Mouse (Mus musculus) hindbrain, embryonic 13.5 days (tissue): Measurements from ENCODE around the gene Pm20d2. TPM values are rescaled to one million over a fixed set of nuclear protein-coding genes. Genes with fewer than 3 reads are reported as not detected.

Source experiments
- ATAC-seq: fragments of 200-750 bp; cut with Nextera tagmentation; 2 replicates; pipeline ENCODE4 v1.8.0; 2017; ENCODE audit warnings: moderate TSS enrichment; ENCODE audit not compliant: low FRiP score
- H3K27ac ChIP-seq: fragments of 300-500 bp; sonication (generic); 2 replicates; pipeline ENCODE4 v1.5.1; 2015; ENCODE audit warnings: inconsistent platforms, mild to moderate bottlenecking, moderate library complexity
- H3K27me3 ChIP-seq: fragments of 300-500 bp; sonication (generic); 2 replicates; pipeline ENCODE4 v1.6.1; 2015; ENCODE audit warnings: mild to moderate bottlenecking, inconsistent platforms
- H3K36me3 ChIP-seq: fragments of 300-500 bp; sonication (generic); 2 replicates; pipeline ENCODE4 v1.6.1; 2015; ENCODE audit warnings: mild to moderate bottlenecking, inconsistent platforms
- H3K4me1 ChIP-seq: fragments of 300-500 bp; sonication (generic); replicated peaks from 2 replicates; pipeline ENCODE4 v1.6.1; 2015; ENCODE audit warnings: inconsistent platforms
- H3K4me2 ChIP-seq: fragments of 300-500 bp; sonication (generic); 2 replicates; pipeline ENCODE4 v1.6.1; 2015; ENCODE audit warnings: inconsistent platforms, mild to moderate bottlenecking, moderate library complexity
- H3K4me3 ChIP-seq: fragments of 300-500 bp; sonication (generic); 2 replicates; pipeline ENCODE4 v1.5.1; 2015; ENCODE audit warnings: mild to moderate bottlenecking, inconsistent platforms
- H3K9ac ChIP-seq: fragments of 300-500 bp; sonication (generic); 2 replicates; pipeline ENCODE4 v1.6.1; 2015; ENCODE audit warnings: mild to moderate bottlenecking, inconsistent platforms
- H3K9me3 ChIP-seq: fragments of 300-500 bp; sonication (generic); 2 replicates; pipeline ENCODE4 v1.6.1; 2016; ENCODE audit warnings: inconsistent platforms
- WGBS: fragments of 180-500 bp; shearing (Covaris S2); methylation state at CpG from one replicate; pipeline ENCODE4 v1.1.7; 2015; 5-methylcytosine and 5-hydroxymethylcytosine counted together
- polyA plus RNA-seq: library from polyadenylated mRNA; unstranded; fragments of >200 nt; fragmentation: Nextera tagmentation; extraction: Ambion mirVana; gene quantifications from 2 replicates; pipeline ENCODE4 v1.2.1, GENCODE M21; 2015

Pm20d2 gene
- 1.3 and 2.4 TPM in 2 replicates for polyA plus RNA-seq

DNA sequence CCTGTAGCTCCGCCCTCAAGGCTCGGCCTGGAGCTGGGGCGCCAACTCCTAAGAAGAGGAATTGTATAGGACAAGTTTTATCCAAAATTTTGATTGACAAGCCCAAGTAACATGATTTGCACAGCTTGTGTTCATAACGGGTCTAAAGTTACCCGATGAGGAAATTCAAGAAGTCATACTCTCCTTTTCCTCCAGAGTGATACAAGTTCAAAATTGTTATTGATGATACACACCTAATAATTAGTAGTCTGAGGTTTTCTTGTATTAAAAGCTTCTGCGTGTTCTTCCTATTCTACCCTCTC lies at the start of gene Pm20d2:
Gene Pm20d2, minus strand, starts transcription at position 3 of the 302 bp plus-strand sequence.
- Histone ChIP-seq H3K27me3 (0 out of 2 replicates have a peak, but pooled peaks cover 3% of the 10 kb centered on the region), H3K4me2 (peak within 1 kb of the TSS; percentile 81), H3K4me3 (peak within 1 kb of the TSS; percentile 72), H3K9ac (peak within 1 kb of the TSS; percentile 87), H3K36me3 (peaks cover 18% of the 10 kb centered on the region), H3K4me1 (peaks cover 9% of the 10 kb centered on the region), H3K9me3 (0 out of 2 replicates have a peak, but pooled peaks cover 3% of the 10 kb centered on the region), H3K27ac (peak within 1 kb of the TSS; percentile 92)
- WGBS = 12% methylated on average over 6 of the region's 6 CpGs
- no peak for ATAC-seq

DNA sequence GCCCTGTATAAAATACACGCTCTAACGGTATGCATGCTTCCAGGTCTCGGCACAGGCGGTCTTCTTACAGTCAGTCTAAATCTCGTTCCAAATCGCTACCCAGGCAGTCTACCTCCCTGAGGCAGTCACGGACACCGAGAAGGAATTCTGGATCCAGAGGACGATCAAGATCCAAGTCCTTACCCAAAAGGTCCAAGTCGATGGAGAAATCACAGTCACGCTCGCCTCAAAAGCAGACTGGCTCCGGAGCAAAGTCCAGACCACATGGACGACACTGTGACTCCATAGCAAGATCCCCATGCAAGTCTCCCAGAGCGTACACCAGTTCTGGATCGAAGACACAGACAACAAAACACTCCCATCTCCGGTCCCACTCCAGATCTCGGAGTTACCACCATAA lies 41.3 kb upstream of the Pm20d2 start:
- H3K27ac ChIP-seq = no peak overlapping the region
- ATAC-seq = no peak
- H3K4me2 ChIP-seq = no peak overlapping the region
- H3K9ac ChIP-seq = no peak overlapping the region
- H3K9me3 ChIP-seq = no peaks in the 10 kb centered on the region
- peaks cover 37% of the 10 kb centered on the region for H3K36me3 ChIP-seq
- H3K4me1 ChIP-seq = no peaks in the 10 kb centered on the region
- H3K4me3 ChIP-seq = no peak overlapping the region
- H3K27me3 ChIP-seq = no peaks in the 10 kb centered on the region
- 93% methylated on average over 18 of the region's 18 CpGs for WGBS

DNA sequence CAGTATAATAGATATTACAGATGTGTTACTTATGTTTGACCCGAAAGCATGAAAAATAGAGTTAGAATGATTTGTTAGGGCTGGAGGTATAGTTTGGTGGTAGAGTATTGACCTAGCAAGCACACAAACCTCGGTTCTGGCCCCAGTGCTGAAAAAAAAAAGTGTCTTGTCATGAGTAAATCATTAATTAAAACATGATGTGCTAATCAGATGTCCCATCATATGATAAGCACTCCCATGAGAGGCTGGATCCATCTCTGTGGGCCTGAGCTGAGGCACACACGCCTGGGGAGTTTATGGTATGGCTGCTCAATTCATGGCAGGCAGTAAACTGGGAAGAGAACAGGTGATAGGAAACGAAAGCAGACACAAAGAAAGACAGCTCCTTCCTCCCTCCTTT lies 40.1 kb upstream of the Pm20d2 start:
- 84% methylated on average over 4 of the region's 4 CpGs for WGBS
- Histone ChIP-seq H3K36me3 (peaks cover 40% of the 10 kb centered on the region), H3K4me1 (no peaks in the 10 kb centered on the region), H3K4me3 (no peak overlapping the region), H3K9ac (no peak overlapping the region), H3K27ac (no peak overlapping the region), H3K27me3 (no peaks in the 10 kb centered on the region), H3K9me3 (no peaks in the 10 kb centered on the region), H3K4me2 (no peak overlapping the region)
- ATAC-seq = no peak

DNA sequence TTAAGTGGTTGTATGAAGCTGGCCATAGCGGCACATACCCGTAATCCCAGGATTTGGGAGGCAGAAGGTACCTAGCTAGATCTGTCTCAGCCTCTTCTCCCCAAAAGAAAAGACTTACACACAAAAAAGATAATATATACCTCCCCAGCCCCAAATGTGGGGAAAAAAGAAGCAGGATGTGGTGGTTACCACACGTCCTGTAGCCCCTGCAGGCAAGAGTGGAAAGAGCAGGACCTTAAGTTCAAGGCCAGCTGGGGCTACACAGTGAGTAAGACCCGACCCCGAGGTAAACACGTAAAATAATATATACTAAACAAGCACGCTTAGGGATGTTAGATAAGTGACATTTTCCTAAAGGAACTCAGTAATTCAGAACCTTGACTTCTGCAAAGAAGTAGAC lies 37.6 kb upstream of the Pm20d2 start:
- no peak overlapping the region for H3K4me2 ChIP-seq
- H3K36me3 ChIP-seq = peaks cover 30% of the 10 kb centered on the region
- H3K4me1 ChIP-seq = no peaks in the 10 kb centered on the region
- no peak overlapping the region for H3K27ac ChIP-seq
- 90% methylated on average over 7 of the region's 7 CpGs for WGBS
- H3K4me3 ChIP-seq = no peak overlapping the region
- no peaks in the 10 kb centered on the region for H3K27me3 ChIP-seq
- H3K9ac ChIP-seq = no peak overlapping the region
- ATAC-seq = no peak
- no peaks in the 10 kb centered on the region for H3K9me3 ChIP-seq

DNA sequence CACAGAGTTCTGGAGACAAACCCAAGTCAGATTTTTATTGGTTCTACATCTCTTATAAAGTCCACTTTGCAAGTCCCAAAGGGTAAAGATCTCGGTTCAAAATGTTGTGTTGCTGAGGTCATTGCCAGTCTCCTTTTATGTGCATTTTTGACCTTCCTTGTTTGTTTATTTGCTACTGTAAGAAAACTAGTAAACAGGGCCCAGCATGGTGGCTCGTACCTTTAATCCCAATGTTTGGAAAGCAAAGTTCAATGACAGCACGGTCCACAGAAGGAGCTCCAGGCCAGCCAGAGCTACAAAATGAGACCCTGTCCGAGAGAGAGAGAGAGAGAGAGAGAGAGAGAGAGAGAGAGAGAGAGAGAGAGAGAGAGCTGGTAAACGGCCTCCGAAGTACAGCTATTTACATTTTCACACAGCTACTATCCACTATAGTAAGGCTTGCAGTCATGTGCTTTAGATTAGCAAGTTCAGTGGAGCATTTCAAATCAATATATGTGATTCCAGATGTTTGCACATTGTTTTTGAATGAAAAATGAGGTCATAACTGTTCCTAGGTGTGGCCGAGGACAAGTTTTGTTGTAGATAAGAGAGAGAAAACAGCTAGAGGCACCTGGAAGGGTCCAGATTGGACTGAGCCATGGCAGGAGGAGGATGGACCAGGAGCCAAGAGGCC lies 34.6 kb upstream of the Pm20d2 start:
- no peak overlapping the region for H3K27ac ChIP-seq
- H3K4me1 ChIP-seq = peaks cover 5% of the 10 kb centered on the region; the same call in 1 of the 2 replicates
- H3K9ac ChIP-seq = no peak overlapping the region
- H3K27me3 ChIP-seq = no peaks in the 10 kb centered on the region
- no peak for ATAC-seq
- no peak overlapping the region for H3K4me3 ChIP-seq
- H3K4me2 ChIP-seq = no peak overlapping the region
- peaks cover 19% of the 10 kb centered on the region for H3K36me3 ChIP-seq
- 81% methylated on average over 7 of the region's 7 CpGs for WGBS
- H3K9me3 ChIP-seq = no peaks in the 10 kb centered on the region

DNA sequence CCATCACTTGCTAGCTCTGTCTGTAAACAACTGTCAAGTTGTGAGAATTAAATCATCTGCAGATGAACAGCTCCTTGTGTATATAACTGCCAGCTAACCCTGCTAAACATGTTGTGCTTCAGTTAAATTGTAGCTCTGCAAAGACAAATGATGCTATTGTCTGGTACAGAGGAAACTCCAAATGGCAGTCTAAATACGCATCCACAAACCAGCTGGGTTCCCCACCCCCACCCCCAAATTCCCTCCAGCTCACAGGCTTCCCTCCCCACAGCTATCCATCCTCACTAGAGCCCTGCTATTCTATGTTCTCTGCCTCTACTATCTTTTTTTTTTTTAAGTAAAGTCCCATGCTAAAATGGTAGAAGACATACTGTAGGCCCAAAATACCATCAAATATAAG lies 32.3 kb upstream of the Pm20d2 start:
- Histone ChIP-seq H3K9me3 (no peaks in the 10 kb centered on the region), H3K4me2 (no peak overlapping the region), H3K9ac (no peak overlapping the region), H3K4me1 (peaks cover 5% of the 10 kb centered on the region; the same call in 1 of the 2 replicates), H3K4me3 (no peak overlapping the region), H3K27me3 (no peaks in the 10 kb centered on the region), H3K27ac (no peak overlapping the region), H3K36me3 (peaks cover 8% of the 10 kb centered on the region)
- 36% methylated on average over 1 of the region's 1 CpGs for WGBS
- ATAC-seq = no peak

DNA sequence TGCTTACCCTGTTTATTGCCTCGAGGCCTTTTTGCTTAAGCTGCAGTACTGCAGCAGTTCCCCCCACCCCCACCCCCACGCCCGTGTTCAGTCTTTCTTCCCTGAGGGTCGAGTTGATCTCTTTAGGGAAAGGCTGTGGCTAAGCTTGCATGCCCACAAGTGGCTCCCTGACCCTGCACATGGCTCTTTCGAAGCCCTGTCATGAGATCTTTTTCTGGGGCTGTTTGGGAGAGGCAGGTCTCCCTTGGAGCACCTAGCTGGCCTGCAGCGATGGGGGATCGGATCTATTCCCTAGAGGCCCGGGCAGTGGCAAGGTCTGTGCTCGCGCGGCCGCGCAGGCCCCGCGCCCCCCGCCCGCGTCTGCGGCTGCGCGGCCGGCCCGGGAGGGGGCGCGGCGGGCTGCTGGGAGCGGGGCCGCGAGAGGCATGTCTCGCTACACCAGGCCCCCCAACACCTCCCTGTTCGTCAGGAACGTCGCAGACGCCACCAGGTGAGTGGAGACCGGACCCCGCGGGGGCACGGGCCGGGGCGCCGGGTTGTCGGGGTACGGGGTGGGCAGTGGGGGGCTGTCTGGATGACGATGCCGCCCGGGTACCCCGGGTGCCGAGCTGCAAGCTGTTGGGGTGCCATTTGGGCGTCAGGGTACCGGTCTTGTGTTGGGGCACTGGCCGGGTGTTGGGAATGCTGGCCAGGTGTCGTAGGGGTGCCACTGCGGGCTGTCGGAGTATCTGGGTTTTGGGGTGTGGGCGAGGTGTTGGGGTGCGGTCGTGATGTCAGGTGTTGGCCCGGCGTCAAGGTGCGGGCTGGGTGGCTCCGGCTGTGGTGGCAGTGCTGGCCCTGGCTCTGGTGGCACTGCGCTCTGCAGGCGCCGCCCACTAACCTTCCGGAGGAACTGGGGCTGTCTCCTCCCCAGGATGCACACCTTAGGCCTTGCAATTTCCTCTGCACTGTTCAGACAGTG lies 19.6 kb upstream of the Pm20d2 start, which contains the start of gene Srsf12:
Gene Srsf12, plus strand, starts transcription at position 111 of the 961 bp plus-strand sequence.
- peaks cover 23% of the 10 kb centered on the region for H3K4me1 ChIP-seq
- H3K27me3 ChIP-seq = peaks cover 3% of the 10 kb centered on the region; the same call in 1 of the 2 replicates
- peak within 1 kb of the TSS; percentile 79 for H3K4me3 ChIP-seq
- H3K27ac ChIP-seq = peak within 1 kb of the TSS; percentile 88
- 3% methylated on average over 65 of the region's 65 CpGs for WGBS
- H3K9me3 ChIP-seq = peaks cover 3% of the 10 kb centered on the region; the same call in 1 of the 2 replicates
- peaks cover 3% of the 10 kb centered on the region for H3K36me3 ChIP-seq
- H3K4me2 ChIP-seq = peak within 1 kb of the TSS; percentile 89
- peak; percentile 93 for ATAC-seq
- H3K9ac ChIP-seq = peak within 1 kb of the TSS; percentile 93

DNA sequence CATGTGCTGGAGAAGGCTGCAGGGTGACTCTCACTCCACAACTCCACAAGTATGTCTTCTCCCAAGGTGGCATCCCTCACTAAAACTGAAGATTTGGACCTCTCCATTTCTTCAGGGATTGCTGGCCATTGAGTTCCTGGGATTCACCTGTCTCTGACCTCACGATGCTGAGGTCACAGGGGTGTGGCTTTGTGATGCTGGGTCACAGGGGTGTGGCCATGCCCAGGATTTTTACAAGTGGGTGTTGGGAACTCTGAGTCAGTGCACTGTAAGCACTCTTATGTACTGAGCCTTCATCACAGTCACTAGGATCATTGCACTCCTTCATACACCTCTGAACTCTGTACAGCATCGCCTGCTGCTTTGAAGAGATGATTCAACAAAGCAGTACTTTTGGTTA lies 18.0 kb upstream of the Pm20d2 start:
- WGBS = 72% methylated on average over 2 of the region's 2 CpGs
- no peak for ATAC-seq

DNA sequence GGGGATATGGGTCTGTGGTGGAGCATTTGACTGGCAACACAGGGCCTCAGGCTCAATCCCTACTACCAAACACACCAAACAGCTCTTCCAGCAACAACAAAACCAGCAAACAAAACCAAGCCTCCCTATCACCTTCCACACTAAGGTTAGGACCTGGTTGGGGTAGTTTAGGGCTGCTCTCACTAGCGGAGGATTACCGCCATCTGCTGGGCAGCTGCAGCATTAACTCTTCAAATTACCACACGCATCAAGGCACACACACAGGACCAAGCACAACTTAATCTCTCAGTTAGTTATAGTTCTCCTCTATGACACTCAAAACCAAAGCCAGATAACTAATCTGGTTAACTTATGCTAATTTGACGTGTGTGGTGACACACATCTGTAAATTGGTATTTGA lies 15.1 kb upstream of the Pm20d2 start:
- no peak for ATAC-seq
- H3K9ac ChIP-seq = no peak overlapping the region
- H3K27ac ChIP-seq = no peak overlapping the region
- no peaks in the 10 kb centered on the region for H3K36me3 ChIP-seq
- no peaks in the 10 kb centered on the region for H3K9me3 ChIP-seq
- no peak overlapping the region for H3K4me2 ChIP-seq
- H3K4me3 ChIP-seq = no peak overlapping the region
- H3K4me1 ChIP-seq = peaks cover 13% of the 10 kb centered on the region
- H3K27me3 ChIP-seq = peaks cover 3% of the 10 kb centered on the region; the same call in 1 of the 2 replicates
- WGBS = 2% methylated on average over 4 of the region's 4 CpGs

More for the DNA sequence above, 18.0 kb upstream of the Pm20d2 start:
- no peak overlapping the region for H3K4me2 ChIP-seq
- peaks cover 3% of the 10 kb centered on the region; the same call in 1 of the 2 replicates for H3K27me3 ChIP-seq
- no peaks in the 10 kb centered on the region; the same call in 1 of the 2 replicates for H3K36me3 ChIP-seq
- peaks cover 23% of the 10 kb centered on the region for H3K4me1 ChIP-seq
- no peak overlapping the region for H3K4me3 ChIP-seq
- no peak overlapping the region for H3K27ac ChIP-seq
- no peaks in the 10 kb centered on the region for H3K9me3 ChIP-seq
- H3K9ac ChIP-seq = no peak overlapping the region

DNA sequence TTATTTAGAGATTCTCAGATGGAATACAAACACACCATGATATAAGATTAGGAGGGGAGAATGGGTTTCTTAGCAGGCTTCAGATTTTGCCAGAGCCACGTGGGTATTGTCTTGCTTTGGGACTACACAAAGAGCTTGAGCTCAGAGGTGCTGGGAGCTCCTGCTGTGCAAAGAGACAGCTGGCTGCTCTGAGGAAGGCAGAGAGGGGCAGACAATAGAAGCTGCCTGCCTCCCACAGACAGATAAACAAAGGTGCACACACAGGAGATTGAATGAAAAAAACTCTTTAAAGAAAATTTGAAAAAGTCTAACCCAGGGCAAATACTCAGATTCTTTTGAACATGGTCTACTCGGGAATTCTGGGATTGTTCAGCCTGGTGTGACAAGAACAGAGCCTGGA lies 8.6 kb upstream of the Pm20d2 start:
- H3K4me2 ChIP-seq = no peak overlapping the region

DNA sequence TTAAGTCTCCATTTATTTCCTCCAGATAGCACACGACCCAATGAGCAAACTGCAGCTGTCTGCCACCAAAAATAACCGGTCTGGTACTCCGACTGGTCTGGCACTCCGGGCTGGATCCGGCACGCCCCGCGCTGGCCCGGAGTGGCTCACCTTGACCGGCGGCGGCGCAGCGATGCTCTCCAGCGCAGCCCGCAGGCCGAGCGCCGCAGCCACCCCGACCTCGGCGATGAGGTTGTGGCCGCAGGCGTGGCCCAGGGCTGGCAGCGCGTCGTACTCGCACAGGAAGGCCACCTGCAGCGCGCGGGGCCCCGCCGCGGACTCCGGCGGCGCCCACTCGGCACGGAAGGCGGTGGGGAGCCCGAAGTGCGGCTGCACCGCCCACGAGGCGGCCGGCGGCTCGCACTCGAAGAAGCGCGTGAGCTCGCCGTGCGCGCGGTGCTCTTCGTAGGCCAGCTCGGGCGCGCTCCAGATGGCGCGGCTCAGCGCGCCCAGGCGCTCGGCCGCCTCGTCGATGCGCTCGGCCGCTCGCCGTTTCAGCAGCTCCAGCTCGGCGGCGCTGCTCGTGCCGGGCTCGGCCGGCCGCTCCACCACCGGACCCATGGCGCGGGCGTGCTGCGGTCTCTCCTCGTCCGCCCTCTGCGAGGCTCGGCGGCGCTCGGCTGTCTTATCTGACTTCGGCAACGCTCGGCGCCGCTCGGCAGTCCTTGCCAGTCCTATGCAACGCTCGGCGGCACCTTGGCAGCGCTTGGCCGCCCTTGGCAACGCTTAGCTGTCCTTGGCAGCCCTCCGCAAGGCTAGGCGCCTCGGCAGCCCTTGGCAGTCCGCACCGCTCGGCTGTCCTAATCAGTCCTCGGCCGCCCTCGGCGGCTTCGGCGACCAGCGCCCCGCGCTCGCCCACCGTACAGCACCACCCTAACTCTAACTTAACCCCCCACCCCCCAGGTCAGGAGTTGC lies 479 bp downstream of the Pm20d2 start:
- peak overlapping the region; percentile 92 for H3K27ac ChIP-seq
- H3K4me1 ChIP-seq = peaks cover 9% of the 10 kb centered on the region
- H3K4me2 ChIP-seq = peak overlapping the region; percentile 81
- under 1% methylated on average over 121 of the region's 123 CpGs for WGBS
- H3K27me3 ChIP-seq = 0 out of 2 replicates have a peak, but pooled peaks cover 3% of the 10 kb centered on the region
- H3K36me3 ChIP-seq = peaks cover 18% of the 10 kb centered on the region
- peak overlapping the region; percentile 72 for H3K4me3 ChIP-seq
- ATAC-seq = peak; percentile 95
- peak overlapping the region; percentile 87 for H3K9ac ChIP-seq
- H3K9me3 ChIP-seq = 0 out of 2 replicates have a peak, but pooled peaks cover 1% of the 10 kb centered on the region

More for the DNA sequence above, 8.6 kb upstream of the Pm20d2 start:
- Histone ChIP-seq H3K4me1 (no peaks in the 10 kb centered on the region), H3K4me3 (no peak overlapping the region), H3K36me3 (no peaks in the 10 kb centered on the region), H3K9me3 (0 out of 2 replicates have a peak, but pooled peaks cover 3% of the 10 kb centered on the region), H3K27me3 (no peaks in the 10 kb centered on the region), H3K9ac (no peak overlapping the region), H3K27ac (no peak overlapping the region)
- ATAC-seq = no peak
- WGBS = 3% methylated on average over 2 of the region's 2 CpGs
